Mouse (Mus musculus) layer of hippocampus, postnatal 10 days (tissue): Measurements from ENCODE around the gene Cpb2. TPM values are rescaled to one million over a fixed set of nuclear protein-coding genes. Genes with fewer than 3 reads are reported as not detected.

ENCODE experiments used
- DNase-seq, 2 experiments: peaks; one replicate each; pipeline ENCODE4 v3.0.0; 2021; ENCODE audit warnings: low spot score in 2 of 2
- long read RNA-seq: library from polyadenylated mRNA; stranded (forward); transcript quantifications from one replicate; pipeline ENCODE4 v2.0.0, GENCODE M21; 2023
- total RNA-seq, 2 experiments: library from RNA; stranded (reverse); gene quantifications; 2 replicates each; pipeline ENCODE4 v1.2.3; 2021

Gene Cpb2
- not detected for total RNA-seq
- long read RNA-seq, result 0 reads

DNA sequence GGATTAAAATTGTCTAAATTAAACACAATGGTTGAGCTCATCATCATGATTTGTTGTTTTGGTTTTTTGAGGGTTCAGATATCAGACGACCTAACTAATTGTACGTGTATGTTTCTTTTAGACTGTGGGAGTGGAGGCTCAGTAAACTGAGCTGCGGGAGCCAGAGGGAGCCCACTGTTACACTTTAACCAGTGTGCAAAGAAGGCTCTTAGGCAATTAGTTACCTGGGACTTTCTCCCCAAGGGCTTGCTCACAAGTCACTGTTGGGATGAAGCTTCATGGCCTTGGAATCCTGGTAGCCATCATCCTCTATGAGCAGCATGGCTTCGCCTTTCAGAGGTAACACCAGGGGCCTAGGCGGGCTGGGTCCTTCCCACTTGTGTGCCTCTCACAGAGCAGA, at the start of gene Cpb2:
TSS of gene Cpb2 (plus strand) at position 201 of the 400 bp plus-strand sequence.
- DNase-seq, result no peak

DNA sequence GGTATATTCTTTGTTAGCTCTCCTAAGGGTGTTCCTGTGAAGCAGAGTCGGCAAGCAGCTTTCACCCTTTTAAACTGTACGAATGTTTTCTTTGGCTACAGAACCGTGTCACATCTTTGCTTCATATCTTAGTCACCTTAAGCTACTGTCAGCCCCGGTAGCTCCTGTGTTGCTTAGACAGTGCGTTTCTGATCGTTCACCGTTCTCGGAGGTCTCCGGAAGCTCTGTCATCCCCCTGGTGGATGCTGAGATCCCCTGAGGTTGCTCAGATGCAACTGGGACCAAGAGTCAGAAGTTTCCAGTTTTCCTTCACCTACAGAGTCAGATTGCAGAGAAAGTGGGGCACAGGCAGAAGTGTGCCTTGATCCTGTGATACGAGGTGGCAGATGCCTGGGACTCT, 49.7 kb upstream of the Cpb2 start:
- DNase-seq, result no peak

DNA sequence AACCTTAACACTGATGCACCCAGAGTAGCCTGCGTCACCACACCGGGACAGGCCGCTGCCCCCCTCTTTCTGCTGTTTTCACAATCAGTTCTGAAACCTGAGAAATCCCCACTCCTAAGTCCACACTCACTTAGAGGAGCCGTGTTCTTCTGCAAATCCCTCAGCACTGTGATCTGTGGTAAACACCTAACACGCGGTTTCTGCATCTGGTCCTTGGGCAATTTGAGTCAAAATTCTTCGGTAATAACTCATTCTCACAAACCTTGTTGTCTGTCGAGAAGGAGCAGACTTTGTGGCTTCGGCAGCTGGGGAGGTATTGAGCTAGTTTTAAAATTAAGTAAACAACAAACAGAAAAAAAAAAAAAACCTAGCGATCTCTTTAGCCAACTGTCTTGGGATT, 49.2 kb upstream of the Cpb2 start:
- no peak for DNase-seq

DNA sequence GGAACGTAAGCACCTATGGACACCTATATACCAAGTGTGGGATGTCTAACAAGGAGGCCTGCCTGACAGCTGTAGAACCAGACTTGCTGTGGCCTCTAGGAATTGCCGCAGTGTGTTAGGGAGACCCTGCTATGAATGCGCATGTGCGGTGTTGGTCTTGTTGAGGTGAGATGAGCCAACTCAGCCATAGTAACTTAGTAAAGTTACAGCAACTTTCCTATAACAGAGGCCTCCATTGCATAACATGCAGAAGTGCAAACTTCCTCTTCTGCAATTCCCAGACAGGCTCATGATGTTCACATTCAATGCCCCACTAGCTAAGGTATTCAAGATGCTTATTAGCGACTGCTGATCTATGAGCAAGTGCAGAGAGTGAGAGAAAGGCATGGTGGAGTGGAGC, 46.6 kb upstream of the Cpb2 start:
- no peak for DNase-seq

DNA sequence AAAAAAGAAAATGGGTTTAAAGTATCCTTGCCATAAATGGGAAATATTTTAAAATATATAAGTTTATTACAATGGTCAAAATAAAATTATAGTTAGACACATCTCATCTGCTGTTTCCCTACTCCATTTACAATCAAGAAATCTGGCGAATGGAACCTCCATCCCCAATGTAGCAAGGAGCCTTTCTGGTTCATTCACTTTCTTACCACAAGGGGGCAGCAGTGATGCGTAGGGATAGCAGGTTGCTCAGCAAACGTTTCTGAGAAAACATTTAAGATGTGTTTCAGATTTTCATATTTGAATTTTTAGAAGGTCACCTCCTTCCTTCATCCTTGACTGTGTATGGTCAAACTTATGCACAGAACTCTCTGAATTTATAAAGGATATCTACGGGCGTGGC, 45.1 kb upstream of the Cpb2 start:
- peak; percentile 60 to 73 for DNase-seq

DNA sequence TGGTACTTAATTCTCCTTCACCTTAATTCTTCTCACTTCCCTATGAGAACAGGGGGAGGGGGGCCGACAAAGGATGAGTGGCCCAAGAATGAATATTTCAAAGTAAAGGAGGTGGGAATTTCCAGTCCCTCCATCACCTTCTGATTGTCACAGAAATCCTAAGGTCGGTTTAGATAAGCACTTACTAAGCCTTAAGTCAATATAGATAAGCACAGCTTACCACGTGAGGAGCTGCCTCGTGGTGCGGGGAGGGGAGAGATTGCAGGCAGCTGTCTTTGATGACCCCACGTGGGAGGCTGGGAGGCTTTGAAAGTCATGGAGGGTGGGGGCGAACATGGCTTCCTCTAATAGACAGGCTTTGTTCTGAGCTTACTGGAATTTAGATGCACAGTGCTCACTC, 44.4 kb upstream of the Cpb2 start:
- no peak for DNase-seq

DNA sequence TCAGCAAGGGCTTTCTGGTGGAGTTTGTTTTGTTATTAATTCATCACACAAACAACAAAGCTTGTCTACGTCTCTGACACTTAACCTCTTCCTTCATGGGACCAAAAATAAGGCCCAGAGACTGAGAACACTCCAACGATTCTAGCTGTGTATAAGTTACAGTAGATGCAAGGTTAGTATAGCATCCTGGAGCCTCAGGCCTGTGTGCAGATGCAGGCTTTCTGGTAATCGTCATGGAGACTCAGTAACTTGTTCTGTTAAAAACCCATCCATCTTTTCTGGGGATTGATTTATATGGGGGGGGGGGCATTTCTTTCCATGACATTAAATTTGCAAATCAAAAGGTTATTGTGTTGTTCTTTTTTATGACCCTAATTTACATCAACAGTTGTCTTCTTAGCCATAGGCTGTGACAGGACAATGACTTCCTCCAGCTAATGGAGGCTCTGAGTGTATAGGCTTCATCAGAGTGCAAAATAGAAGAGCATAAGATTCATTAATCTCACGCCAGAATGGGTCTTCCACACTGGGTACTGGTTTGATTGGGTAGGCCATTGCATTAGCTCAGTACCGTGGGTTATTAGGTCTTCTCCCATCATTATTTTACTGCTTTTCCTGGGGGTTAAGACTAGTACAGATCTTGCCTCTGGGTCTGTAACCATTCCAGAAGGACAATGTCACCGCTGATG, 36.6 kb upstream of the Cpb2 start:
- no peak for DNase-seq

DNA sequence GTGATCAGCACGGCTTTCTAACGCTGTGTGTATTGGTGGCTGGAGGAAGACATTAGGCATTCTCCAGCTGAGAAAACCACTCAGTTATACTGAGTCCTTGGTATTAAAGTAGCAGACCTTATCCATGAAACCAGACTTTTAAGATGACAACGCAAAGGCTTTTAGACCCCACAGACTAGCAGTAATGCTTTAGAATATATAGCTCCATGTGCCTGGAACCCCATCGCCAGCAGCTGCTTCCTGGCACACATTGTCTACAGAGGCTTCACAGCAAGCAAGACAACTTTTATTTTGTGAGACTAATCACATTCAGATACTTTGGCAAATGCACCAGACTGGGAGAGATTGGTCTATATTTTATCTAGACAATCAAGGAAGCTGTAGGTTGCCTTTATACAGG, 35.8 kb upstream of the Cpb2 start:
- no peak for DNase-seq

DNA sequence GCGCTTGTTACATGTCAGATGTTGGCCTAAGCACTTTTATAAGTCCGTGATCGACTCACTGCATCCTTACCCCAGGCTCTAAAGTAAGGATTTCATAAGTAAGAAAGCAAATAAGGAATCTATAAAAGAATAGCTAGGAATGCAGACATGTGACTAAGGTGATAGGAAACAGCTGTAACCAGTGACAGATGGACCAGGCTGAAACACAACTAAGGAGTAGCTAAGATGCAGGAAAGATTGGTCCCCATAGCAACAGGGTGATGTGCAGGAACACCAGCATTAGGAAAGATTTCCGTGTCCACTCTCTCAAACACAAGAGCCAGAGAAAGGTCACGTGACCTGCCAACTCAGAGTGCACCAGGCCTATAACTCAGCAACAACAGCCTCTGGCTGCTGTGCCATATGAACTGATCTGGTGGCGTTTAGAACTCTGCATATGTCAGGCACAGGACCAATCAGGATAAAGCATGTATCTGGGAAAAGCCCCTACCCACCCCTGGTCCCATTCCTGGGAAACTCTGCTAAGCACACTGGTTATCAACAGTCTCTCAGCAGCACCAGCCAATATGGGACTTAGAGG, 33.4 kb upstream of the Cpb2 start:
- DNase-seq, result no peak

DNA sequence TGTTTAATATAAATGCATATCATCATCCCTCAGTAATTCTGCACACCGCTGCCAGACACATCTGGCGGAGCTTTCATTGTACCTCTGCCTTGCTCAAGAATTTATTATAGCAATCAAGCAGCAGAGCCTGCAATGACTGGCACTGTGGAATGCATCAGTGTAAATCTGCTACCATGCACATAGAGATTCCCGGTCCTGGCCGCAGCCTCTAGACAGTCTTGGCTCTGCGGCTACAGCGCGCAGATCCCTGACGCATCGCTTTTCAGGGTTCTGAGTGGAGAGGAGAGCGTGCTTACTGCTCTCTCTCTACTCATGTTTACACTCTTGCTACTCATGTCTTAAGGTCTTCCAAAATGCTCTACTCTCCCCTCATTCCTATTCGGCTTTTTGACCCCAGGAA, 28.3 kb upstream of the Cpb2 start:
- no peak for DNase-seq

DNA sequence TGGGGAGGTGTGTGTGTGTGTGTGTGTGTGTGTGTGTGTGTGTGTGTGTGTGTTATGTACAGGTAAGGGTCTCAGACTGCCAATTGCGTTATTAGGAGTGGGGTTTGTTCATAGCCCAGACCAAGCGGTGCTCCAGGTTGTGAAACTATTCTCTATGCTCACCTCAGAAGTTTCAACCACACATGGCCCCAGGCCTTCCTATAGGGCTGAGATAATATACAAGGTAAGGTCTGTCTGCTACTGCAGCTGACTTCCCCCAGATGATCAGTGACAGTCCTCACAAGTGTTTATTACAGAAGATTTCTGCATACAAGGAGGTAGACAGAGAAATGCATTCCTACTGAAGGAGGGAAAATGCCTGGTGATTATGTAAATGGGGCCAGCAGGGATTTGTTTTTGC, 23.2 kb upstream of the Cpb2 start:
- no peak for DNase-seq

DNA sequence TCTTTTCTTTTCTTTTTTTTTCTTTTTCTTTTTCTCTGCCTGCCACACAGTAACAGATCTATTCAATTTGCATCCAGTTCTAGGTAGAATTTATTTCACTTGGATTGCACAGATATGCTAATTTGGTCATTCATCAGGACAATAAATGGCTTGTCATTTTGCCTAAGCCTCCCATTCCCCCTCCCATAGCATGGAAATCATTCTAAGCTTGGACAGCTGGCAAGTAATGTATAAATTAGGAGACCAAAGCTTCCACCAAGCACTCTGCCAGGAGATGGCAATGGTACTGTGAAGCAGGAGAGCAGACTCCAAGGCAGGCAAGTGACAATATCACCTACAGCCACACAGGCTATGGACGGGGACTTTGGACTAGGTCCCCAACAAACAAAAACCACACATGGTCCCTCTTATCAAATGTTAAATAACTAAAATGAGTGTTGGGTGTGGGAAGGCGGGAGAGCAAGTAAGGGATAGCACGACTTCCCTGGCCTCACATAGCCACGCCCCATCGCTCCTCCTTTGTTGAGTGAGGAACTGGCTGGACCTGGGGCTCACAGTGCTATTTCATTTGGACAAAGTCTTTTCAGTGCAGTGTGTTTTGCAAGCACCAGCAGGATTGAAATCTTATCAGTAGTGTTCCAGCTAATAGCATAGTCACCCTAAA, 22.7 kb upstream of the Cpb2 start:
- no peak for DNase-seq

DNA sequence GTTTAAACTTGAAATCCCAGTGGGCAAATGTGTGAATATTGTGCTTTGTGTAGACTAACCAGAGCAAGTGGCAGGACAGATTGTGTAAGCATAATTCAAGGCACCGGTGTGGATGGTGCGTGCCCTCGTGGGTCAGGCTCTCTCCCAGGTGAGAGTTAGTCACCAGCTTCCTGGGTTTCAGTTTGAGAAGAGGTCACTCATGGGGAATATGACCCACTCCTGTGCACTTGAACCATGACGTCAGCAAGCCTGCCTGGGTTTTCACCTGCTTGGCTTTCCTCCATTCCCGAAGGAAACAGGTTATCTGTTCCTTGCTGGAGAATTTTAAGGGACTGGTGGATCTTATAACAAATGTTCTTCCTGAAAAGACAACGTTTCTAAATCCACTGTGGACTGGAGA, 19.7 kb upstream of the Cpb2 start:
- DNase-seq, result no peak

DNA sequence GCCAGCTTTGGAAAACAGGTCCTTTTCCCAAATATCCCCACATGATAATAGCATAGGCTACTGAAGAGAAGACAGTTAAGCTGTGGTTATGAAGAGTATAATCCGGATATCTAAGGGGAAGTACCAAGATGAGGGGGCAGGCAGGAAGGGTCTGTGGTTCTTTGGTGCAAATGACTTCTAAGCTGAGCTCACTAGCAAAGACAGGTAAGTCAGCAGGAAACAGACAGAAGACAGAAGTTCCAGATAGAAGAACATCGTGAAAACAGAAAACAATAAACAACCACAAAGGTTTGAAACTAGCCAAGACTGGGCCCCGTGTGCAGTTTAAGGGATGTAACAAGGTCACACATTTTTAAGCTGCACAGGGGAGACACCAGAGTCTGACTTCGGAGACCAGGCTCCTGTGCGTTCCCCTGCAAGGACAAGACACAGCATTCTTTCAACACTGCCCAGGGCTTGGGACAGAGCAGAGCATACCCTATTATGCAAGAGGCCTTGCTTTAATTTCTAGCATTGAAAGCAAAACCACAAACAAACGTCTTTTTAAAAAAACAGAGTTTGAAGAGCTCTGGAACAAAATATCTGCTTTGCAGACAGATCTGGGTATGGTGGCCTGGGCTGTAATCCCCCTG, 14.5 kb upstream of the Cpb2 start:
- DNase-seq, result no peak

DNA sequence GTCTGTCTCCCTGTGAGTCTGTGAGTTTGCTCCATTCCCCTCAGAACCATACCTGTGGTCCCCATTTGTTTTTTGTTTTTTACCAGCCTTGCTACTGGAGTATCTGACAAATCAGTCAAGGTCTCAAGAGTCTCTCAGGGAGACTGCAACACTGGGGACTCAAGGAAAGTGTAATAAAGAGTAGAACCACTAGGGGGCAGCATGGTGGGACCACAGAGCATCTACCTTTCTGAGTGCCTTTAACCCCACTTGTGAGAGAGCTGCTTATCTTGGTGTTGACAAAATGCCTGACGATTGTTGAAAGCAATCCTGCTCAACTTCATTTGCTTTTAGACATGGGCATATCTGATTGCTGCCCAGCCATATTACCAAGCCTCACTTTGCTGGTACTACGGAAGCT, 12.3 kb upstream of the Cpb2 start:
- peak; percentile 22 to 45 for DNase-seq

DNA sequence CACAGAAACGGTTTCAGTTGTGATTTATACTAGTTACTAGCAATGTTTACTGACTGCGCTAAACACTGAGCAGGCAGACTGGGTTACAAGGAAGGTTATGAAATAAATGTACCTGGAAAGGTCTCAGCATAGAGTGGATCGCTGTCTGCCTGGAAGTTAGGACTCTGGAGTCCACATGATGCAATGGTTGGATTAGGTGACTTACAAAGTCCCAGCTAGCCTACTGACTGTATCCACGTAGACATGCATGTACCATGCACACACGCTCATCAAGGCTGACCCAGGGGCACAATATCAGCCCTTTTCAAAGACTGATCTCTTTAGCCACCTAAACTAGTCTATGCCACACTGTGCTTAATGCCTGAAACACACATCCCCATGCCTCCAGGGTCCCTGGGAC, 9.0 kb upstream of the Cpb2 start:
- no peak for DNase-seq

DNA sequence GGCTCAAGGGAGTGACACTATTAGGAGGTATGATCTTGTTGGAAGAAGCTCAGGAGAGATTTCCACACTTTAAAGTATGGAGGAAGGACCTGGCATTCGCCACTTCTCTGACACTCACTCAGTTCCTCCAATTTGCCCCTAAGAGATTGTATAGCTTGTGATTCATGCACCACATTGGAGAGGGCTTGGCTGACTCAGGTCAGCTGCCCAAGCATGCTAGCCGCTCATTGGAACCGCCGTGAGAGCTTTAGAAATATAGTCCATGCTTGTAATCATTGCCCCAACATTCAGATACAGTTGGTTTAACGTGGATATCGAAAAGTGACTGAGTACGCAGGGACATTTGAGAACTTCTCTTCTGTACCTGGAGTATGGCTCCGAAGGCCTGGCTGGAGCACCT, 6.5 kb upstream of the Cpb2 start:
- DNase-seq, result no peak

DNA sequence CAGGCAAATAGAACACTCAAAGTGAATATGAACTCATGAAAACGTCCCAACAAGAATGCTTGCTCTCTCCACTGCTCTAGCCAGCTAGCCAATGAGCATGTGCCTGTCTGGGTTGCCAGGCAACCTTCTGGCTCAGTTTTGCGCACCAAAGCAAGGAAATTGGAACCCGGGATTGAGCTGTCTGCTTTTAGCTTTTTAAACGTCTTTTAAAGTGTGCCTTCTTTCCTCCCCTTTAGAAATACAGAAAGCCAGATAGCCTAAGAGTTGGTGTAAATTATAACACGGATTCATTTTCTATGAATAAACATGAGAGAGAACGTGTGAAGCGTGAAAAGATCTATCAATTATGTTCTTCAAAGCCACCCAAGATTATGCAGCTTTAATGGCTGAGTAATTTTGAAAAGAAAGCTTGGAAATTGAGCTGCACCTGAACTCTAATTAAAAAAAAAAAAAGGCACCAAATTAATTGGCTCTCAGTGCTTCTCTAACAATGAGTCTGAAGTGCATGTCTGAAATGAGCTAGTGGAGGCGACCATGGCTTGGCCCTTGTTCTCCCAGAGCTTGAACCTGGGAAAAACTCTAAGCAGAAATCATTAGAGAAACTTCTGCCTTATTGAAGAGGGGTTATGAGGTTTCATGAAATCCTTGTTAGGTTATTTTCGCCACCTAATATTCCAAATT, 6.0 kb upstream of the Cpb2 start:
- peak; percentile 41 to 57 for DNase-seq

DNA sequence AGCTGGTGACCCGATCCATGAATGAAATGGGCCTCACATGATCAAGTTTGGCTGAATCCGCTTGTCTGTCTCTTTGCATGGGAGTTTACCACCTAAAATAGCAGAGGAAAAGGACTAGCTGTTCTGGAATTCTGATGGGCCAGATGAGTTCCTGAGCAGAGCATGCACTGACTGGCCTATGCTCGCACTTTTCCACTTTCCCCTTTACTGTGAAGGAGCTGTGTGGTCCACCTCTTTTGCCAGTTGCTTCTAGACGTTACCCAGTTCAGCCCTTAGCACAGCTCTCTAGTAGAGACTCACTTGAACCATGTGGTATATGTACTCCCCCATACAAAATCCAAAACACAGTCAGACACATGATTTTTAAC, 5.5 kb upstream of the Cpb2 start:
- no peak for DNase-seq

DNA sequence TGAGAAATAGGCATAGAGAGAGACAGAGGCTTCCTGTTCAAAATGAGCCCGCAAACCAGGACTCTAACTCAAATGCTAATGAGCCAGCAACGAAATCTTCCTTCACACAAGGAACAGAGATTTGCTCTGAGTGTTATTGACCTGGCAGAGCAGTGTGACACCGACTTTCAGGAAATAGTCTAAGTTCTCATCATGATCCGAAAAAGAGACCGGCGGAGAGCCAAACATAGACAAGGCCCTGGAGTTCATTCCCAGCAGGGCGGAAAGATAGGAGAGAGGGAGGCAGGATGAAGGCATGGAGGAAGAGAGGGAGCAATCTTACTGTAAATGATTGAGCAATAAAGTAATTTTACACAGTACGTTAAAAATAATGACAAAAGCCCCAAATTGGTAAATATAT, 5.0 kb upstream of the Cpb2 start:
- DNase-seq, result no peak

DNA sequence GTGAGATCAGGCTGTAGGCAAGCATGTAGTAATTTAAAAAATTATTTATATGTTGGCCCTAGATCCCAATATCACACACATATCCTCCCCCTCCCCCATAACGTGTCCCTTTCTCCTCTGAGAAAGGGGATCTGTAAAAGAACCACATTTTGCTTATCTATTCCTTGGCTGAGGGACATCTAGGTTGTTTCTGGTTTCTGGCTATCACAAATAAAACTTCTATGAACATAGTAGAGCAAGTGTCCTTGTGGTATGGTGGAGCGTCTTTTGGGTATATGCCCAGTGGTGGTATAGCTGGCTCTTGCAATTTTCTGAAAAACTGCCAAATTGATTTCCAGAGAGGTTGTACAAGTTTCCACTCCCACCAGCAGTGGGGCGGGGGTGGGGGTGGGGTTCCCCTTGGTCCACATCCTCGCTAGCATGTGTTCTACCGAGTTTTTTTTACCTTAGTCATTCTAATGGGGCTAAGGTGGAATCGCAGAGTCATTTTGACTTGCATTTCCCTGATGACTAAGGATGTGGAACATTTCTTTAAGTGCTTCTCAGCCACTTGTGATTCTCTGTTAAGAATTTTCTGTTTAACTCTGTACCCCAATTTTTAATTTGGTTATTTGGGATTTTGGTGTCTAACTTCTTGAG, 3.9 kb upstream of the Cpb2 start:
- no peak for DNase-seq
